Mouse (Mus musculus): ENCODE data around the gene Pus7. TPM values are rescaled to one million over a fixed set of nuclear protein-coding genes. Genes with fewer than 3 reads are reported as not detected.

Pus7 gene
- polyA plus RNA-seq, 1 experiment from 2014 or later: 34.5 TPM

- ATAC-seq (ENCODE audit: insufficient number of reproducible peaks, low FRiP score, low TSS enrichment, low read depth) (no peak), DNase-seq (ENCODE audit: low spot score) (no peak)
- 90% methylated on average over 2 of the region's 2 CpGs for WGBS
- Histone ChIP-seq H3K27ac (replicated peaks; ENCODE audit: low read depth, low read length) (no peak overlapping the region), H3K9ac (ENCODE audit: low read length) (no peak overlapping the region), H3K9me3 (ENCODE audit: control insufficient read depth, low read length) (no peaks in the 10 kb centered on the region), H3K4me3 (ENCODE audit: low read depth, low read length) (no peak overlapping the region), H3K27me3 (ENCODE audit: control insufficient read depth, insufficient read depth, low read length) (no peaks in the 10 kb centered on the region), H3K4me2 (ENCODE audit: low read depth, severe bottlenecking) (no peak overlapping the region), H3K4me1 (ENCODE audit: control insufficient read depth, insufficient read depth, low read length) (0 out of 2 replicates have a peak, but pooled peaks cover 4% of the 10 kb centered on the region), H3K36me3 (ENCODE audit: control insufficient read depth, insufficient read depth, low read length) (peaks cover 3% of the 10 kb centered on the region)
Measured at GRCm38 (mm10) chr5:23792726-23793125, 9.2 kb upstream of the Pus7 start.

- WGBS: 81% methylated on average over 4 of the region's 4 CpGs
- no peak overlapping the region for H3K27ac ChIP-seq (replicated peaks; ENCODE audit: low read depth, low read length)
- H3K4me2 ChIP-seq (ENCODE audit: low read depth, severe bottlenecking): no peak overlapping the region
- no peaks in the 10 kb centered on the region for H3K27me3 ChIP-seq (ENCODE audit: control insufficient read depth, insufficient read depth, low read length)
- H3K36me3 ChIP-seq (ENCODE audit: control insufficient read depth, insufficient read depth, low read length): no peaks in the 10 kb centered on the region; the same call in 1 of the 2 replicates
- H3K4me1 ChIP-seq (ENCODE audit: control insufficient read depth, insufficient read depth, low read length): 0 out of 2 replicates have a peak, but pooled peaks cover 4% of the 10 kb centered on the region
- no peaks in the 10 kb centered on the region for H3K9me3 ChIP-seq (ENCODE audit: control insufficient read depth, low read length)
- no peak overlapping the region for H3K4me3 ChIP-seq (ENCODE audit: low read depth, low read length)
- ATAC-seq (ENCODE audit: insufficient number of reproducible peaks, low FRiP score, low TSS enrichment, low read depth) (no peak), DNase-seq (ENCODE audit: low spot score) (no peak)
- no peak overlapping the region for H3K9ac ChIP-seq (ENCODE audit: low read length)
Measured at GRCm38 (mm10) chr5:23789078-23789612, 5.6 kb upstream of the Pus7 start.

- no peaks in the 10 kb centered on the region for H3K9me3 ChIP-seq (ENCODE audit: control insufficient read depth, low read length)
- H3K4me3 ChIP-seq (ENCODE audit: low read depth, low read length): peak overlapping the region; percentile 85
- H3K4me2 ChIP-seq (ENCODE audit: low read depth, severe bottlenecking): peak overlapping the region; percentile 78
- H3K27ac ChIP-seq (replicated peaks; ENCODE audit: low read depth, low read length): no peak overlapping the region
- DNase-seq (ENCODE audit: low spot score) (no peak), ATAC-seq (ENCODE audit: insufficient number of reproducible peaks, low FRiP score, low TSS enrichment, low read depth) (no peak)
- H3K36me3 ChIP-seq (ENCODE audit: control insufficient read depth, insufficient read depth, low read length): no peaks in the 10 kb centered on the region
- no peak overlapping the region for H3K9ac ChIP-seq (ENCODE audit: low read length)
- WGBS: 47% methylated on average over 3 of the region's 3 CpGs
- H3K4me1 ChIP-seq (ENCODE audit: control insufficient read depth, insufficient read depth, low read length): 0 out of 2 replicates have a peak, but pooled peaks cover 4% of the 10 kb centered on the region
- H3K27me3 ChIP-seq (ENCODE audit: control insufficient read depth, insufficient read depth, low read length): no peaks in the 10 kb centered on the region
Measured at GRCm38 (mm10) chr5:23788390-23788830, 4.9 kb upstream of the Pus7 start.

GRCm38 (mm10) chr5:23787536-23788389 is 4.3 kb upstream of the Pus7 start, which contains the start of gene Rint1:
Rint1 (plus strand) TSS chr5:23787711.
- Histone ChIP-seq H3K27ac (replicated peaks; ENCODE audit: low read depth, low read length) (peak within 1 kb of the TSS; percentile 10; the same call in 1 of the 2 replicates), H3K9me3 (ENCODE audit: control insufficient read depth, low read length) (no peaks in the 10 kb centered on the region), H3K4me2 (ENCODE audit: low read depth, severe bottlenecking) (peak within 1 kb of the TSS; percentile 78), H3K4me3 (ENCODE audit: low read depth, low read length) (peak within 1 kb of the TSS; percentile 85), H3K27me3 (ENCODE audit: control insufficient read depth, insufficient read depth, low read length) (no peaks in the 10 kb centered on the region), H3K9ac (ENCODE audit: low read length) (peak within 1 kb of the TSS; percentile 82), H3K36me3 (ENCODE audit: control insufficient read depth, insufficient read depth, low read length) (no peaks in the 10 kb centered on the region), H3K4me1 (ENCODE audit: control insufficient read depth, insufficient read depth, low read length) (peaks cover 5% of the 10 kb centered on the region; the same call in 1 of the 2 replicates)
- DNase-seq (ENCODE audit: low spot score) (peak; percentile 99), ATAC-seq (ENCODE audit: insufficient number of reproducible peaks, low FRiP score, low TSS enrichment, low read depth) (peak; percentile 86)
- WGBS: 3% methylated on average over 47 of the region's 47 CpGs

GRCm38 (mm10) chr5:23782051-23782810 is 1.3 kb downstream of the Pus7 start:
- H3K4me3 ChIP-seq (ENCODE audit: low read depth, low read length): peak overlapping the region; percentile 80
- no peak for DNase-seq (ENCODE audit: low spot score)
- peak overlapping the region; percentile 79 for H3K4me2 ChIP-seq (ENCODE audit: low read depth, severe bottlenecking)
- H3K9ac ChIP-seq (ENCODE audit: low read length): peak overlapping the region; percentile 90
- WGBS: 45% methylated on average over 8 of the region's 8 CpGs
- H3K36me3 ChIP-seq (ENCODE audit: control insufficient read depth, insufficient read depth, low read length): no peaks in the 10 kb centered on the region
- no peaks in the 10 kb centered on the region for H3K9me3 ChIP-seq (ENCODE audit: control insufficient read depth, low read length)
- no peak for ATAC-seq (ENCODE audit: insufficient number of reproducible peaks, low FRiP score, low TSS enrichment, low read depth)
- H3K27me3 ChIP-seq (ENCODE audit: control insufficient read depth, insufficient read depth, low read length): no peaks in the 10 kb centered on the region
- H3K4me1 ChIP-seq (ENCODE audit: control insufficient read depth, insufficient read depth, low read length): peaks cover 10% of the 10 kb centered on the region
- no peak overlapping the region for H3K27ac ChIP-seq (replicated peaks; ENCODE audit: low read depth, low read length)

- Histone ChIP-seq H3K9ac (ENCODE audit: low read length) (no peak overlapping the region), H3K9me3 (ENCODE audit: control insufficient read depth, low read length) (no peaks in the 10 kb centered on the region), H3K4me3 (ENCODE audit: low read depth, low read length) (no peak overlapping the region), H3K4me1 (ENCODE audit: control insufficient read depth, insufficient read depth, low read length) (peaks cover 10% of the 10 kb centered on the region), H3K27me3 (ENCODE audit: control insufficient read depth, insufficient read depth, low read length) (no peaks in the 10 kb centered on the region), H3K27ac (replicated peaks; ENCODE audit: low read depth, low read length) (no peak overlapping the region), H3K36me3 (ENCODE audit: control insufficient read depth, insufficient read depth, low read length) (no peaks in the 10 kb centered on the region), H3K4me2 (ENCODE audit: low read depth, severe bottlenecking) (no peak overlapping the region)
- WGBS: 62% methylated on average over 4 of the region's 4 CpGs
- ATAC-seq (ENCODE audit: insufficient number of reproducible peaks, low FRiP score, low TSS enrichment, low read depth) (no peak), DNase-seq (ENCODE audit: low spot score) (peak; percentile 67)
Measured at GRCm38 (mm10) chr5:23781172-23781571, 2.3 kb downstream of the Pus7 start.

DNA sequence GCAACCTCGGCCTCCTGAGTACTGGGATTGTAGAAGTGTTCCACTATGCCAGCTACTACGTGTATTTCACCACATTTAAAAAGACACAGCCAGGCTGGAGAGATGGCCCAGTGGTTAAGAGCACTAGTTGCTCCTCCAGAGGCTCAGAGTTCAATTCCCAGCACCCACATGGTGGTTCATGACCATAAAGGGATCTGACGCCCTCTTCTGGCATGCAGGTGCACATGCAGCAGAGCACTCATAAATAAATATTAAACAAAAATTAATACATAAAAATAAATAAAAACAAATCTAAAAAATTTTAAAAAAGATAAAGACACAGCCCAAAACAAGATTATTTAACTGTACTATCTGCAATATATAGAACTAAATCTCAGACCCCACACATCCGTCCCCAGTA is 3.0 kb downstream of the Pus7 start:
- Histone ChIP-seq H3K9me3 (ENCODE audit: control insufficient read depth, low read length) (no peaks in the 10 kb centered on the region), H3K4me2 (ENCODE audit: low read depth, severe bottlenecking) (no peak overlapping the region), H3K27ac (replicated peaks; ENCODE audit: low read depth, low read length) (no peak overlapping the region), H3K9ac (ENCODE audit: low read length) (no peak overlapping the region), H3K27me3 (ENCODE audit: control insufficient read depth, insufficient read depth, low read length) (no peaks in the 10 kb centered on the region), H3K36me3 (ENCODE audit: control insufficient read depth, insufficient read depth, low read length) (0 out of 2 replicates have a peak, but pooled peaks cover 2% of the 10 kb centered on the region), H3K4me3 (ENCODE audit: low read depth, low read length) (no peak overlapping the region), H3K4me1 (ENCODE audit: control insufficient read depth, insufficient read depth, low read length) (peaks cover 10% of the 10 kb centered on the region)
- ATAC-seq (ENCODE audit: insufficient number of reproducible peaks, low FRiP score, low TSS enrichment, low read depth): no peak
- 86% methylated on average over 4 of the region's 4 CpGs for WGBS
- no peak for DNase-seq (ENCODE audit: low spot score)

- no peak overlapping the region for H3K4me3 ChIP-seq (ENCODE audit: low read depth, low read length)
- H3K9ac ChIP-seq (ENCODE audit: low read length): no peak overlapping the region
- H3K27ac ChIP-seq (replicated peaks; ENCODE audit: low read depth, low read length): no peak overlapping the region
- 0 out of 2 replicates have a peak, but pooled peaks cover 7% of the 10 kb centered on the region for H3K36me3 ChIP-seq (ENCODE audit: control insufficient read depth, insufficient read depth, low read length)
- H3K27me3 ChIP-seq (ENCODE audit: control insufficient read depth, insufficient read depth, low read length): no peaks in the 10 kb centered on the region
- DNase-seq (ENCODE audit: low spot score): no peak
- no peaks in the 10 kb centered on the region for H3K4me1 ChIP-seq (ENCODE audit: control insufficient read depth, insufficient read depth, low read length)
- WGBS: 82% methylated on average over 6 of the region's 6 CpGs
- no peaks in the 10 kb centered on the region for H3K9me3 ChIP-seq (ENCODE audit: control insufficient read depth, low read length)
- ATAC-seq (ENCODE audit: insufficient number of reproducible peaks, low FRiP score, low TSS enrichment, low read depth): no peak
- no peak overlapping the region for H3K4me2 ChIP-seq (ENCODE audit: low read depth, severe bottlenecking)
Measured at GRCm38 (mm10) chr5:23774186-23774585, 9.3 kb downstream of the Pus7 start.

Measured in limb, embryonic 11.5 days (tissue).